Mouse (Mus musculus): Measurements from ENCODE around the gene Vav2. TPM values are rescaled to one million over a fixed set of nuclear protein-coding genes. Genes with fewer than 3 reads are reported as not detected.

The Vav2 gene
- polyA plus RNA-seq, 1 experiment: 28.1 TPM

GRCm38 (mm10) chr2:27251434-27251833, 175.4 kb downstream of the Vav2 start:
- no peak overlapping the region for H3K27ac ChIP-seq (ENCODE audit: insufficient read depth, low read depth, low read length)
- H3K4me3 ChIP-seq (ENCODE audit: insufficient read depth, low read depth, low read length): no peak overlapping the region
- DNase-seq: peak; percentile 19
- H3K27me3 ChIP-seq (replicated peaks; ENCODE audit: control insufficient read depth, insufficient read depth, low read length): no peaks in the 10 kb centered on the region
- peaks cover 9% of the 10 kb centered on the region for H3K4me1 ChIP-seq (ENCODE audit: control insufficient read depth, insufficient read depth, low read length)
- TF ChIP-seq CTCF (conservative IDR thresholded peaks at IDR 0.05; ENCODE audit: insufficient read depth, insufficient read length, low read depth, low read length) (no peak; the same call in 1 of the 2 replicates), POLR2A (IDR thresholded peaks at IDR 0.05; ENCODE audit: low read depth, low read length) (no peak)
- no peaks in the 10 kb centered on the region for H3K36me3 ChIP-seq (ENCODE audit: control insufficient read depth, insufficient read depth, low read length)

- peaks cover 21% of the 10 kb centered on the region for H3K4me1 ChIP-seq (ENCODE audit: control insufficient read depth, insufficient read depth, low read length)
- peak within 1 kb of the TSS; percentile 12; the same call in 1 of the 2 replicates for H3K4me3 ChIP-seq (ENCODE audit: insufficient read depth, low read depth, low read length)
- 33% methylated on average over 2 of the region's 2 CpGs for WGBS
- TF ChIP-seq POLR2A (IDR thresholded peaks at IDR 0.05; ENCODE audit: low read depth, low read length) (no peak), CTCF (conservative IDR thresholded peaks at IDR 0.05; ENCODE audit: insufficient read depth, insufficient read length, low read depth, low read length) (0 out of 2 replicates have a peak, but pooled peaks have one; percentile 2)
- H3K36me3 ChIP-seq (ENCODE audit: control insufficient read depth, insufficient read depth, low read length): no peaks in the 10 kb centered on the region
- H3K27me3 ChIP-seq (replicated peaks; ENCODE audit: control insufficient read depth, insufficient read depth, low read length): no peaks in the 10 kb centered on the region
- H3K27ac ChIP-seq (ENCODE audit: insufficient read depth, low read depth, low read length): peak within 1 kb of the TSS; percentile 96
- peak; percentile 94 for DNase-seq
Observed at GRCm38 (mm10) chr2:27248211-27248610, 178.6 kb downstream of the Vav2 start, which contains the start of gene Sardh. TSS of gene Sardh (minus strand) at chr2:27248337.

GRCm38 (mm10) chr2:27247487-27247863, 179.4 kb downstream of the Vav2 start:
- DNase-seq: no peak
- WGBS: 4% methylated on average over 2 of the region's 2 CpGs
- H3K27ac ChIP-seq (ENCODE audit: insufficient read depth, low read depth, low read length): peak overlapping the region; percentile 96
- peaks cover 21% of the 10 kb centered on the region for H3K4me1 ChIP-seq (ENCODE audit: control insufficient read depth, insufficient read depth, low read length)
- no peaks in the 10 kb centered on the region for H3K27me3 ChIP-seq (replicated peaks; ENCODE audit: control insufficient read depth, insufficient read depth, low read length)
- H3K36me3 ChIP-seq (ENCODE audit: control insufficient read depth, insufficient read depth, low read length): no peaks in the 10 kb centered on the region
- TF ChIP-seq CTCF (conservative IDR thresholded peaks at IDR 0.05; ENCODE audit: insufficient read depth, insufficient read length, low read depth, low read length) (no peak), POLR2A (IDR thresholded peaks at IDR 0.05; ENCODE audit: low read depth, low read length) (no peak)
- peak overlapping the region; percentile 12; the same call in 1 of the 2 replicates for H3K4me3 ChIP-seq (ENCODE audit: insufficient read depth, low read depth, low read length)

- peak; percentile 97 for DNase-seq
- Histone ChIP-seq H3K4me1 (ENCODE audit: control insufficient read depth, insufficient read depth, low read length) (peaks cover 21% of the 10 kb centered on the region), H3K27me3 (replicated peaks; ENCODE audit: control insufficient read depth, insufficient read depth, low read length) (no peaks in the 10 kb centered on the region), H3K27ac (ENCODE audit: insufficient read depth, low read depth, low read length) (peak overlapping the region; percentile 96), H3K36me3 (ENCODE audit: control insufficient read depth, insufficient read depth, low read length) (no peaks in the 10 kb centered on the region), H3K4me3 (ENCODE audit: insufficient read depth, low read depth, low read length) (peak overlapping the region; percentile 43; the same call in 1 of the 2 replicates)
- 7% methylated on average over 7 of the region's 7 CpGs for WGBS
- peak; percentile 36 for TF ChIP-seq POLR2A (IDR thresholded peaks at IDR 0.05; ENCODE audit: low read depth, low read length)
- TF ChIP-seq CTCF (conservative IDR thresholded peaks at IDR 0.05; ENCODE audit: insufficient read depth, insufficient read length, low read depth, low read length): 0 out of 2 replicates have a peak, but pooled peaks have one; percentile 23
Observed at GRCm38 (mm10) chr2:27246712-27247486, 179.9 kb downstream of the Vav2 start.

GRCm38 (mm10) chr2:27245947-27246346, 180.9 kb downstream of the Vav2 start:
- H3K27ac ChIP-seq (ENCODE audit: insufficient read depth, low read depth, low read length): peak overlapping the region; percentile 34

GRCm38 (mm10) chr2:27237342-27237741, 189.5 kb downstream of the Vav2 start:
- H3K27ac ChIP-seq (ENCODE audit: insufficient read depth, low read depth, low read length): no peak overlapping the region
- peak; percentile 68 for DNase-seq
- TF ChIP-seq POLR2A (IDR thresholded peaks at IDR 0.05; ENCODE audit: low read depth, low read length) (no peak), CTCF (conservative IDR thresholded peaks at IDR 0.05; ENCODE audit: insufficient read depth, insufficient read length, low read depth, low read length) (peak; percentile 82)
- 45% methylated on average over 4 of the region's 4 CpGs for WGBS
- no peaks in the 10 kb centered on the region for H3K4me1 ChIP-seq (ENCODE audit: control insufficient read depth, insufficient read depth, low read length)
- H3K4me3 ChIP-seq (ENCODE audit: insufficient read depth, low read depth, low read length): no peak overlapping the region
- H3K36me3 ChIP-seq (ENCODE audit: control insufficient read depth, insufficient read depth, low read length): no peaks in the 10 kb centered on the region
- no peaks in the 10 kb centered on the region for H3K27me3 ChIP-seq (replicated peaks; ENCODE audit: control insufficient read depth, insufficient read depth, low read length)

More at GRCm38 (mm10) chr2:27245947-27246346, 180.9 kb downstream of the Vav2 start:
- H3K27me3 ChIP-seq (replicated peaks; ENCODE audit: control insufficient read depth, insufficient read depth, low read length): no peaks in the 10 kb centered on the region
- peak overlapping the region; percentile 43 for H3K4me3 ChIP-seq (ENCODE audit: insufficient read depth, low read depth, low read length)
- H3K4me1 ChIP-seq (ENCODE audit: control insufficient read depth, insufficient read depth, low read length): peaks cover 21% of the 10 kb centered on the region
- no peaks in the 10 kb centered on the region for H3K36me3 ChIP-seq (ENCODE audit: control insufficient read depth, insufficient read depth, low read length)
- no peak for TF ChIP-seq POLR2A (IDR thresholded peaks at IDR 0.05; ENCODE audit: low read depth, low read length)
- no peak for TF ChIP-seq CTCF (conservative IDR thresholded peaks at IDR 0.05; ENCODE audit: insufficient read depth, insufficient read length, low read depth, low read length)
- WGBS: 39% methylated on average over 7 of the region's 7 CpGs
- peak; percentile 15 for DNase-seq

GRCm38 (mm10) chr2:27235729-27236128, 191.1 kb downstream of the Vav2 start:
- H3K27ac ChIP-seq (ENCODE audit: insufficient read depth, low read depth, low read length): no peak overlapping the region
- H3K4me3 ChIP-seq (ENCODE audit: insufficient read depth, low read depth, low read length): no peak overlapping the region
- TF ChIP-seq CTCF (conservative IDR thresholded peaks at IDR 0.05; ENCODE audit: insufficient read depth, insufficient read length, low read depth, low read length) (peak; percentile 53), POLR2A (IDR thresholded peaks at IDR 0.05; ENCODE audit: low read depth, low read length) (no peak)
- no peaks in the 10 kb centered on the region for H3K4me1 ChIP-seq (ENCODE audit: control insufficient read depth, insufficient read depth, low read length)
- DNase-seq: peak; percentile 45
- WGBS: 33% methylated on average over 3 of the region's 3 CpGs
- H3K36me3 ChIP-seq (ENCODE audit: control insufficient read depth, insufficient read depth, low read length): no peaks in the 10 kb centered on the region
- no peaks in the 10 kb centered on the region for H3K27me3 ChIP-seq (replicated peaks; ENCODE audit: control insufficient read depth, insufficient read depth, low read length)
